Mouse (Mus musculus) layer of hippocampus, adult 9-10 months (tissue): ENCODE measurements around the gene Gnrhr.

Experiments
- DNase-seq: peaks from one replicate; pipeline ENCODE4 v3.0.0; 2022; ENCODE audit warnings: low spot score

The Gnrhr gene

DNA sequence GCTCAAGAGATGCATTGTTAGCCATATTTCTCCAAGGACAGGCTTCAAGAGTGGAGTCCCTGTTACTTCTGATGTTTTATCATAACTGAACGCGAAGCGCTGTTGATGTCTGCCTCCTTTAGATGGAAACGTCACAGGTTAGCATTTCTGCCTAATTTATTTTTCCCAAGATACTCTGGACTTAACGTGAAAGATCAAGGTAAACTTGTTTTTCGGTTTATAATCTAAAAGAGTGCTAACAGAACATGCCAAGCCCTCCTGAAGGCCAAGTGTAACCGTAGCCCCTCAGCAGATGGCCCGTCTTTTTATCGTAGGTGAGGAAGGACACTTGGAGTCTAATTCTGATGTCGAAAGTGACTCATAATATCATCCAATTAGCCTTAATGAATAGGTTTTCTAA lies at the start of gene Gnrhr:
Gene Gnrhr, minus strand, starts transcription at position 101 of the 400 bp plus-strand sequence.
- no peak for DNase-seq

DNA sequence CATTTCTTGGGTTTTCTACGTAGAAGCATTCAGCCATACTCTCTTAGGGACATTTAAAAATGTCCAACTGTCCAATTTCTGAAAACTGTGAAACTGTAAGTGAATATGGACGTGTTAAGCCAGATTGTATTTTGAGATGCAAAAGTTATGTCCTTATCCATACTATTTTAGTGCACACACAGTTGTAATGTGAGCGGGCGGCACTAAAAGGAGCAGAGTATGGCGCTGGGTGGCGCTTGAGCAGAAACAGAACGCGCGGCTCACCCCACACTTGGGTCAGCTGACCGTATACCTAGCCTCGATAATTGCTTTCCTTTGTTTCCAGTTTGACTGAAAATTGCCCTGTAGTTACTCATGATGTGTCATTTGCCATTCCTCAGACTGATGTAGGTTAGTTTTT lies 48.9 kb upstream of the Gnrhr start:
- DNase-seq: no peak

DNA sequence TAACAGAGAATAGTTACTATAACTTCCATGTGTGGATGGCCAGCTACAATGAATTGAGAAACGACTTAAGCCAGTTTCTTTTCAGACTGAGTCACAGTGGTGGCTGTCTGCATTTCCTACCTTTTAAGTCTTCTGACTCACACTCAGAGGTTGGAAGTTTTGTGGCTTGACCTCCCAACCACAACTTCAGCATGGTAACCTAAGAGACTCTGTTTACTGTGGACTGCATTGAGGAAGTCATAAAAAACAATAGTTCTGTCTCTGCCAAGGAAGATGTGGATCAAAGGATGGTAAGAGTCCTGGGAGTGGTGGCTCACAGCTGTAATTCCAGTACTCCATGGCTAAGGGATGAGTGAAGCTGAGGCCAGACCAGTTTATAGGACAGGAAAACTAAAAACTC lies 47.2 kb upstream of the Gnrhr start:
- DNase-seq: no peak

DNA sequence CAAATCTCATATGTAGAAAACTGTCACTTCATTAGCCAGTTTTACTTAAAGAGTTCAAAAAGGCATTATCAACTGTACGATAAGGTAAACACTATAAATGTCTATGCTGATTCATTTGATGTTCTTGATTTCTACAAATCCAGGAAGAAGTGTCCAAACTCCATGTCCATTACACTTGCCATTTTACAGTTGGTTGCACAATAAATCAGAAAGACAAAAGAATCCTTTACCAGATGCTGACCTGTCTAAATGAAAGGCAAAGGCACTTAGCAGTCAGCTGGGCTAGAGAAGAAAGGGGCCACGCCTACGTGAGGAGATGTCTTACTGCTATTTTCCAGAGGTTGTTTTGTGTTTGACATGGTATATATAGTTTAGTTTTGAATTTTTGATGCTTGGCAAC lies 46.6 kb upstream of the Gnrhr start:
- DNase-seq: no peak

DNA sequence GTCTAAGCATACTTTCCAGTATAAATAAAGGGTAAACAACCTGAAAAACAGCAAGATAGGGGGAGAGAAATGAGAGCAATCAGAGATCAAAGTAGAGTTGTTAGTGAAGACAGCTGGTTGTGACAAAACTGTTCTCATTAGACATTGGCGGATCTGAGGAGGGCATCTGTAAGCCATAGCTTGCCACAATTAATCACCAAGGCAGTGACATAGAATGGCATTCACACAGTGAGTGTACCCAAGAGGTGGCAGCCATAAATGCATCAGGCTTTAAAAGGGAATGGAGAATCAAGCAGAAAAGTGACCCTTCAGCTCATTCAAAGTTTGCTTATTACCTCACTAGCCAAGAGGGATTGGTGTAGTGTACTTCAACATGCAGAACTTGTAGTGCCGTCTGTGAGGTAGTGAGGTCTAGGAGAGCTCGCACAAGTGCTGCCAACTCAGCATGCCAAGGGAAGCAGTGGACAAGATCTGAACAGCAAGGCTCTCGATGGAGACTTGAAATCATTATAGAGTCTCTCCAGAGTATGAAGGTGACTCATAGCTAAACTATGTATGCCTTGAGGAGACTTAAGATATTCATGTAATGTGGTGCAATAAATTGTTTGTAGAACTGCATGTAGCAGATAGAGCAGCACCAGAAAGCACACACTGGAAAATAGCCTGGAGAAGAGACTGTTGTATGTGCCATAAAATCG lies 29.6 kb upstream of the Gnrhr start:
- DNase-seq: no peak

DNA sequence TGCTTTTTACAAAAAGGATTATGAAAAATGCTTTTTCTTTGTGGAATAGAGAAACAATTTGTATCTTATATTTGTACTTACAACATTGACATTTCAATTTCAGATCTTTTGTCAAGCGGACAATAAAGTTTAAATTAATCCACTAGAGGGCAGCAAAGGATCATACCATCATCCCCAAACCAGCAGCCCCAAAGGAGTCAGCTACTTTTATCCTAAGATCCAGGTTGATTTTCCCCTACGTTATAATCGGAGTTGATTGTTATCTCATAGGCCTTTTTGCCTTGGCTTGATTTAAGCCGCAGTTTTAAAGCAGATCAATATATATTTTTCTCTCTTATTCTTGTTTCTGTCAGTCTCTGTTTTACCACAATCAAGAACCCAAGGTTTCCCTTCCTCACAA lies 6.3 kb downstream of the Gnrhr start:
- no peak for DNase-seq

DNA sequence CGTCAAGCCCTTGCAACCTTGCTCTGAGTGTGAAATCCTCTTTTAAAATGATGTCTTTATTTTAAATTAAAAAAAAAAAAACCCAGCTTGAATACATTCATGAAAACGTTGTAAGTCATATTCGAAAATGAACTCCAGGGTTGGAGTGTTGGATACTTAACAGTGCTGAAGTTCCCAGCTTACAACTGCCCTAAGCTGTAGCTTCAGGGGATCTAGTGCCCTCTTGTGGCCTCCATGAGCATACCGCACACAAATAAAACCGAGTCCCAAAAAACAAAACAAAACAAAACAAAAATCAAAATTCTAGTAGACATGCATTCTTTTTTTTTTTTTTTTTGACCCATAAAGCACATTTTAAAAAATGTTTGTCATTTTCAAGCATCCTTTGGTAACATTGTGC lies 6.9 kb downstream of the Gnrhr start:
- no peak for DNase-seq

DNA sequence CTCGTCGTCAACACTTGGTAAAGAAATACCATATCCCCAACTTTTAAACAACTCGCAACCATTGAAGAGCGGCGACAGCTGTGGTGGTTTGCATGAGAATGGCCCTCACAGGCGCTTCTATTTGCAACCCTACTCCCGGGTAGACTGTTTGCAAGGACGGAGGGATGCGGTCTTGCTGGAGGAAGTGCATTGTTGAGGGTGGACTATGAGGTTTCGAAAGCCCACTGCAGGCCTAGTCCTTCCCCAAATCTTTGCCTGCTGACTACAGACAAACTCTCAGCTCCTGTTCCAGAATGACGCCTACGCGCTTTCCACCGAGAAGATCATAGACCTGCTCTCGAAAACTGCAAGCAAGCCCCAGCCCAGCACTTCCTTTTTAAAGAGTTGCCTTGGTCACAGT lies 7.4 kb downstream of the Gnrhr start:
- no peak for DNase-seq

DNA sequence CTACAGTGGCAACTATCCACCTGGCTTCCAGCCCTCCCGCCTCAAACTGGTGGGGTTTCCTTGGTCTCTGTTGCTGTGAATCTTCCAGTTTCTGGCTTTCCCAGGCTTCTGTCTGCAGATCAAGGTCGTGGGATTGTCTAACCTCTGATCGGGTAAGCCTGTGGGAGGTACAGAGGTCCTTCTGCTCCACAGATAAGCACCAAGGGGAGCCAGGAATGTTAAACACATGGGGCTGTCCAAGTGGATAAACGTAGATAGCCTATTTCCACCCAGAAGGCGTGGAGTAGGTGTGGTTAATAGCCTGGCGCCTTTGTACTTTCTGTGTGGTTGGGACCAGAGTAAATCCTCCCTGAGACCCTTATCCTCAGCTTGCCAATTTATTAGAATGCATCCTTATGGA lies 10.3 kb downstream of the Gnrhr start:
- no peak for DNase-seq

DNA sequence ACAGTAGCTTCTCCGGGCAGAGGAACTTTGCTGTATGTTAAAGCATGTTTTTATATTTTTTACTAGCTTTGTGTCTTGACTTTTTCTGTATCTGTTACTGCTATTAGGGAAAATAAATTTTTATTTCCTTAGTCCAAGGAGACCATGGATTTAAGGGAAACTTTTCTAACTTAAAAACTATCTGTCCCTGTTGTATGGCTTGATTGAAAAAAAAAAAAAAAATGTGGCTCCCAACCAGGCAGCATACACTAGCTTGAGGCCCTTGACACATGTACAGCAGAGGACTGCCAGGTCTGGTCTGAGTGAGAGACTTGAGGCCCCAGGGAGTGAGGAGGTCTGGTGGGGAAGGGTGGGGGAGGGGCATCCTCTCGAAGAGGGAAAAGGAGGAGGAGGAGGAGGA lies 23.9 kb downstream of the Gnrhr start:
- DNase-seq: no peak

DNA sequence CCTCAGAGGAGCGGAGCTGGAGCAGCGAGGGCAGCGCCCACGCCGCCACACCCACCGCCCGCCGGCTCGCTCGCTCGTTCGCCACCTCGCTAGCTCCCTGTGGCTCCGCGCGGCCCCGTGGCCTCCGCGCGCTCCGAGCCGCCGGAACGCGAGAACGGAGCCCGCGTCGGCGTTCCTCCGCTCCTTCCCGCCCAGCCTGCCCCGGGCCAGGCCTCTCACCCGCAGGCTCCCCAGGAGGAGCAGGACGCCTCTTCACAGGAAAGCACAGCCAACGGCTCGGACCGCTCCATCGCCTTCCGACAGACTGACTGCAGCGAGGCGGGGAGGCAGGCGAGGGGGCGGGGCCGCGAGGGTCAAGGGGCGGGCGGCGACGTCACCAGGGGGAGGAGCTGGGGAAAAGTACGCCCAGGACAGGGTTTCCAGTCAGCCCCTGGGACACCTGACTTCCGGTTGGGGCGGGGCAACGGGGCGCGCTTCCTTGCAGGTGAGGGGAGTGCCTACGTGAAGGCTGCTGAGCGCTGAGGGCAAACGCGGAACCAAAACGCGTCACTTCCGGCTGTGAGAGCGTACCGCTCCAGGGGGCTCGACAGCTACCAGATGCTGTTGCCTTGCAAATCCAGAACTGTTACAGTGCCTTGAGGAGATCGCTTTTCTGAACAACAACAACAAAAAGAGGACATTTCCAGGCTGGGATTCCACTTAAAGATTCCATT lies 25.1 kb downstream of the Gnrhr start, which contains the start of gene Uba6:
Gene Uba6, minus strand, starts transcription at position 355 of the 713 bp plus-strand sequence.
- DNase-seq: peak; percentile 92

DNA sequence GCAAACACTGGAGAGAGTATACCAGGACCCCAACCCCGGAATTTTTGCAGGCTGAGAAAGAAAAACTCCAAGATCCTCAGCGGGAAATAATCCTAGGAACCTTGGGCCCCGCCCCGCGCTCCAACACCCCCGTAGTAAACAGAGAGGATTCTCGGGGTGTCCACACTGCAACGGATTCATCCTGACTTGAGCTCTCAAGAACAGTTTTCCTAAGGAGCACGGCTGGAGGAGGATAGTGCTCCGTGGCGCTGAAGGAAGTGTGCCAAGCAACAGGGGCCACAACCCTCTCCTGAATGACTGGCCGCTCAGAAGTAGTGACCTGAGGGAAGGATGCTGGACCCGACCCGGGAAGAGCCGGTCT lies 25.6 kb downstream of the Gnrhr start:
- no peak for DNase-seq
